Mouse (Mus musculus): ENCODE measurements around the gene Sfxn5. TPM values are rescaled to one million over a fixed set of nuclear protein-coding genes. Genes with fewer than 3 reads are reported as not detected.

The Sfxn5 gene
- polyA plus RNA-seq, 1 experiment: 23.6 TPM

DNA sequence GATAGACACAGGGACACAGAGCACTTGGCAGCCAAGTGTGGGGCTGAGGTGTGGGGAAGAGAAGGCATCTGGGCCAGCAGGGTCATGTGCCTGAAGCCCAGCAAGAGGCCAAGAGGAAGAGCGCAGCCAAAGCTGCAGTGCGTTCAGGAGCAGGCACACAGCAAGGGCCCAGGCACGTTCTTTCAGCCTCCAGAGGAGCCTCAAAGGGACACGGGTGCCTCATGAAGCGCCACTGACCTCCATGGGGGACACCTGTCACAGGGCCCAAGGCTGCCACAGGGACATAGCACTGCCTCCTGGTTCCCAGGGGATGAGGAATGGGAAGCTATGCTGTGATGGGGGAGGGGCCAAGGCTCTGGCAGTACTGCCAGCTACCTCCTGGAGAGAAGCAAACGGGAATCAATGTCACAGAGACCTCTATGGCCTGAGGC is 82.4 kb downstream of the Sfxn5 start:
- WGBS: 40% methylated on average over 6 of the region's 6 CpGs
- H3K4me3 ChIP-seq (ENCODE audit: insufficient read depth, low read depth, low read length): no peak overlapping the region
- H3K36me3 ChIP-seq (ENCODE audit: control insufficient read depth, insufficient read depth, low read length): no peaks in the 10 kb centered on the region
- DNase-seq: peak; percentile 91
- peak overlapping the region; percentile 76 for H3K27ac ChIP-seq (ENCODE audit: insufficient read depth, low read depth, low read length)
- TF ChIP-seq POLR2A (IDR thresholded peaks at IDR 0.05; ENCODE audit: low read depth, low read length) (no peak), CTCF (conservative IDR thresholded peaks at IDR 0.05; ENCODE audit: insufficient read depth, insufficient read length, low read depth, low read length) (no peak)
- H3K27me3 ChIP-seq (replicated peaks; ENCODE audit: control insufficient read depth, insufficient read depth, low read length): no peaks in the 10 kb centered on the region
- peaks cover 48% of the 10 kb centered on the region for H3K4me1 ChIP-seq (ENCODE audit: control insufficient read depth, insufficient read depth, low read length)

DNA sequence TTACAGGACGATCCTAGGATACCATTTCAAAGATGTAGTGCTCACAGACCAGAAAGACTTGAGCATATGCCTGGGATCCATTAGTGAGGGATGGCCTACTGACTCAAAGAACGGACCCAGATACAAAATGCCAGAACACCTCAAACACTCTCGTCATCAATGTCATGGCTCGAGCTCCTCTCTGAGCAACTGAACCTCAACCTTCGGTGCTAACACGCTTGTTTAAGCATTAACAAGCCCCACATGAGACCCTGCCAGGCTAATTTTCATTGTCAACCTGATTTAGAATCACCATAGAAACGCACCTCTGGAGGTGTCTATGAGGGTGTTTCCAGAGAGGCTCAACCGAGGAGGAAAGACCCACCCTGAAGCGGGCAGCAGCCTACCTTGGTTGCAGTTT is 83.4 kb downstream of the Sfxn5 start:
- peak; percentile 77 for DNase-seq
- TF ChIP-seq CTCF (conservative IDR thresholded peaks at IDR 0.05; ENCODE audit: insufficient read depth, insufficient read length, low read depth, low read length) (no peak), POLR2A (IDR thresholded peaks at IDR 0.05; ENCODE audit: low read depth, low read length) (no peak)
- Histone ChIP-seq H3K27ac (ENCODE audit: insufficient read depth, low read depth, low read length) (peak overlapping the region; percentile 76; the same call in 1 of the 2 replicates), H3K4me1 (ENCODE audit: control insufficient read depth, insufficient read depth, low read length) (peaks cover 48% of the 10 kb centered on the region), H3K4me3 (ENCODE audit: insufficient read depth, low read depth, low read length) (no peak overlapping the region), H3K27me3 (replicated peaks; ENCODE audit: control insufficient read depth, insufficient read depth, low read length) (no peaks in the 10 kb centered on the region), H3K36me3 (ENCODE audit: control insufficient read depth, insufficient read depth, low read length) (no peaks in the 10 kb centered on the region)
- 54% methylated on average over 9 of the region's 9 CpGs for WGBS

- no peaks in the 10 kb centered on the region for H3K4me1 ChIP-seq (ENCODE audit: control insufficient read depth, insufficient read depth, low read length)
- peak; percentile 85 for DNase-seq
- no peaks in the 10 kb centered on the region for H3K27me3 ChIP-seq (replicated peaks; ENCODE audit: control insufficient read depth, insufficient read depth, low read length)
- TF ChIP-seq CTCF (conservative IDR thresholded peaks at IDR 0.05; ENCODE audit: insufficient read depth, insufficient read length, low read depth, low read length) (peak; percentile 65), POLR2A (IDR thresholded peaks at IDR 0.05; ENCODE audit: low read depth, low read length) (no peak)
- H3K27ac ChIP-seq (ENCODE audit: insufficient read depth, low read depth, low read length): no peak overlapping the region
- H3K36me3 ChIP-seq (ENCODE audit: control insufficient read depth, insufficient read depth, low read length): no peaks in the 10 kb centered on the region
- 13% methylated on average over 4 of the region's 4 CpGs for WGBS
- peak overlapping the region; percentile 5; the same call in 1 of the 2 replicates for H3K4me3 ChIP-seq (ENCODE audit: insufficient read depth, low read depth, low read length)
These were observed 94.2 kb downstream of the Sfxn5 start for GRCm38 (mm10) chr6:85239044-85239489.

DNA sequence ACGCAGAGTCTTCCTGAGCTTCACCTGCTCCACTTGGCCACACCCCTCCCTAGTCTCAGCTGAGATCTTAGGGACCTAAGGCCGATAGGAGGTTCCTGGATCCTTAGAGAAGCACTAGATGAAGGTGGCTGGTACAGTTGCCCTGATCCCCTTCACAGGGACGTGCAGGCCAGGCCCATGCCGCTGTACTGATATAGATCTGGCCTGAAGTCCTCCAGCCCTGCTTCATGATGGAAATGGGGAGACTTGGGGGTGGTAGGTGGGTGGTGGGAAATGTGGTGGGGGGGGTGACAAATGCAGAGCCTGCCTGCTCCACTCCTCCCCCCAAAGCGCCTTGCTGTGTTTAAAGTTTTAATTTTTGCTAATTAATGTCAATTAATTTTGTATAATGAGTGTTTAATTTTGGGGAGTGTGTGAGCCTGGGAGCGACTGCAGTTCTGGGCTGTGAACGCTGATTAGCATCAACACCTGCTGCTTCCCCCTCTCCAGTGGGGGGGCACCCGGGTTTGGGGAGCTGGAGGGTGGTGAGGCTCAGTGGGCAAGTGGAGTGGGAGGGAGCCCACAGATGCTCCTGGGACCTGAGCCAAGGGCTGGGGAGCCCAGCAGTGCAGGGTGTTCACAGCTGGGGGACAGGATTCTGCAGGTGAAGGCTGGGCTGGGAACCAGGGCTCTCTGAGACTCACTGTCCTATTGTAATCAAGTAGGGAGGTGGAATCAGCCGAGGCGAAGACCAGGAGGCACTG is 95.5 kb downstream of the Sfxn5 start:
- Histone ChIP-seq H3K27me3 (replicated peaks; ENCODE audit: control insufficient read depth, insufficient read depth, low read length) (no peaks in the 10 kb centered on the region), H3K4me3 (ENCODE audit: insufficient read depth, low read depth, low read length) (no peak overlapping the region), H3K36me3 (ENCODE audit: control insufficient read depth, insufficient read depth, low read length) (no peaks in the 10 kb centered on the region), H3K4me1 (ENCODE audit: control insufficient read depth, insufficient read depth, low read length) (no peaks in the 10 kb centered on the region), H3K27ac (ENCODE audit: insufficient read depth, low read depth, low read length) (no peak overlapping the region)
- WGBS: 75% methylated on average over 10 of the region's 10 CpGs
- TF ChIP-seq POLR2A (IDR thresholded peaks at IDR 0.05; ENCODE audit: low read depth, low read length): no peak
- TF ChIP-seq CTCF (conservative IDR thresholded peaks at IDR 0.05; ENCODE audit: insufficient read depth, insufficient read length, low read depth, low read length): no peak
- DNase-seq: no peak

DNA sequence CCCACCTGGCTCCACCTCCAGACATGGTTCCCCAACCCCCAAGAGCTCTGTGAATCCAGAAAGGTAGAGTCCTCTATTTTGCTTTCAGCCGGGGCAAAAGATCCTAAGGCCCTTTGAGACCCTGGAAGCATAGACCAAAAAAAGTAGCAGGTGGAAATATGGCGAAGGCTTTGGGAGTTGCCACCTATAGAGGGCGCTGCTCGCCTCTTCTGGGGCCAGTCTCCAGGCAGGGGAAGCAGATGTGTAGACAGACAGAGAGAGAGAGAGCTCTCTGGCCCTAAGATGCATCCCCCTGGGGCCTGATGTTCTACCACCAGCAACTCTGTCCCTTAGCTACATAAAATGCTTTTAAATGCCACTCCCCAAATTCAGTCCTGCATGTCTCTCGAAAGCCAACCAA is 96.2 kb downstream of the Sfxn5 start:
- peak; percentile 52 for DNase-seq
- TF ChIP-seq CTCF (conservative IDR thresholded peaks at IDR 0.05; ENCODE audit: insufficient read depth, insufficient read length, low read depth, low read length): peak; percentile 63
- TF ChIP-seq POLR2A (IDR thresholded peaks at IDR 0.05; ENCODE audit: low read depth, low read length): no peak
- WGBS: 56% methylated on average over 5 of the region's 5 CpGs
- no peaks in the 10 kb centered on the region for H3K4me1 ChIP-seq (ENCODE audit: control insufficient read depth, insufficient read depth, low read length)
- no peaks in the 10 kb centered on the region for H3K27me3 ChIP-seq (replicated peaks; ENCODE audit: control insufficient read depth, insufficient read depth, low read length)
- no peak overlapping the region for H3K4me3 ChIP-seq (ENCODE audit: insufficient read depth, low read depth, low read length)
- no peak overlapping the region for H3K27ac ChIP-seq (ENCODE audit: insufficient read depth, low read depth, low read length)
- H3K36me3 ChIP-seq (ENCODE audit: control insufficient read depth, insufficient read depth, low read length): no peaks in the 10 kb centered on the region

- no peaks in the 10 kb centered on the region for H3K4me1 ChIP-seq (ENCODE audit: control insufficient read depth, insufficient read depth, low read length)
- no peak overlapping the region for H3K4me3 ChIP-seq (ENCODE audit: insufficient read depth, low read depth, low read length)
- WGBS: 81% methylated on average over 5 of the region's 5 CpGs
- TF ChIP-seq POLR2A (IDR thresholded peaks at IDR 0.05; ENCODE audit: low read depth, low read length): no peak
- TF ChIP-seq CTCF (conservative IDR thresholded peaks at IDR 0.05; ENCODE audit: insufficient read depth, insufficient read length, low read depth, low read length): no peak
- DNase-seq: no peak
- no peaks in the 10 kb centered on the region for H3K27me3 ChIP-seq (replicated peaks; ENCODE audit: control insufficient read depth, insufficient read depth, low read length)
- H3K27ac ChIP-seq (ENCODE audit: insufficient read depth, low read depth, low read length): no peak overlapping the region
- no peaks in the 10 kb centered on the region for H3K36me3 ChIP-seq (ENCODE audit: control insufficient read depth, insufficient read depth, low read length)
These were observed 98.4 kb downstream of the Sfxn5 start for GRCm38 (mm10) chr6:85234796-85235195.

GRCm38 (mm10) chr6:85232836-85233623 is 100.2 kb downstream of the Sfxn5 start:
- no peaks in the 10 kb centered on the region for H3K36me3 ChIP-seq (ENCODE audit: control insufficient read depth, insufficient read depth, low read length)
- no peak for TF ChIP-seq POLR2A (IDR thresholded peaks at IDR 0.05; ENCODE audit: low read depth, low read length)
- TF ChIP-seq CTCF (conservative IDR thresholded peaks at IDR 0.05; ENCODE audit: insufficient read depth, insufficient read length, low read depth, low read length): no peak
- no peaks in the 10 kb centered on the region for H3K27me3 ChIP-seq (replicated peaks; ENCODE audit: control insufficient read depth, insufficient read depth, low read length)
- H3K4me3 ChIP-seq (ENCODE audit: insufficient read depth, low read depth, low read length): no peak overlapping the region
- H3K27ac ChIP-seq (ENCODE audit: insufficient read depth, low read depth, low read length): no peak overlapping the region
- 49% methylated on average over 7 of the region's 7 CpGs for WGBS
- no peaks in the 10 kb centered on the region for H3K4me1 ChIP-seq (ENCODE audit: control insufficient read depth, insufficient read depth, low read length)
- no peak for DNase-seq
